Mouse (Mus musculus): ENCODE measurements around the gene Cbx7. TPM values are rescaled to one million over a fixed set of nuclear protein-coding genes. Genes with fewer than 3 reads are reported as not detected.

The Cbx7 gene
- total RNA-seq, 2 experiments from 2014 or later: 18.9 to 19.6 TPM

- TF ChIP-seq CTCF (IDR thresholded peaks at IDR 0.05): no peak
- intact Hi-C loops (cut with DNase I): no loop called here
These were observed 25.9 kb upstream of the Cbx7 start for GRCm38 (mm10) chr15:79996781-79997180.

GRCm38 (mm10) chr15:79995552-79995951, 24.6 kb upstream of the Cbx7 start:
- no peak for TF ChIP-seq CTCF (IDR thresholded peaks at IDR 0.05)
- intact Hi-C loops (cut with DNase I): no loop called here
- peak; percentile 13 for DNase-seq
- Histone ChIP-seq H3K27ac (no peak overlapping the region), H3K4me3 (no peak overlapping the region)

More at GRCm38 (mm10) chr15:79996781-79997180, 25.9 kb upstream of the Cbx7 start:
- no peak overlapping the region for H3K27ac ChIP-seq
- peak; percentile 10 for DNase-seq
- H3K4me3 ChIP-seq: no peak overlapping the region

- no peak for TF ChIP-seq CTCF (IDR thresholded peaks at IDR 0.05)
- Histone ChIP-seq H3K27ac (peak overlapping the region; percentile 5; the same call in 1 of the 2 replicates), H3K4me3 (no peak overlapping the region)
- peak; percentile 10 for DNase-seq
- intact Hi-C loops (cut with DNase I): no loop called here
These were observed 23.6 kb upstream of the Cbx7 start for GRCm38 (mm10) chr15:79994566-79994965.

GRCm38 (mm10) chr15:79986182-79986581, 15.3 kb upstream of the Cbx7 start:
- no peak overlapping the region for H3K4me3 ChIP-seq
- intact Hi-C loops (cut with DNase I): no loop called here
- no peak for DNase-seq
- TF ChIP-seq CTCF (IDR thresholded peaks at IDR 0.05): no peak
- no peak overlapping the region for H3K27ac ChIP-seq

- no peak for DNase-seq
- intact Hi-C loops (cut with DNase I): no loop called here
These were observed 14.6 kb upstream of the Cbx7 start for GRCm38 (mm10) chr15:79985471-79985870.

GRCm38 (mm10) chr15:79984152-79984551, 13.2 kb upstream of the Cbx7 start:
- intact Hi-C loops (cut with DNase I): no loop called here
- DNase-seq: peak; percentile 69
- H3K4me3 ChIP-seq: no peak overlapping the region
- no peak overlapping the region for H3K27ac ChIP-seq
- no peak for TF ChIP-seq CTCF (IDR thresholded peaks at IDR 0.05)

More at GRCm38 (mm10) chr15:79985471-79985870, 14.6 kb upstream of the Cbx7 start:
- Histone ChIP-seq H3K4me3 (no peak overlapping the region), H3K27ac (no peak overlapping the region)
- no peak for TF ChIP-seq CTCF (IDR thresholded peaks at IDR 0.05)

- TF ChIP-seq CTCF (IDR thresholded peaks at IDR 0.05): no peak
- H3K27ac ChIP-seq: no peak overlapping the region
- intact Hi-C loops (cut with DNase I): no loop called here
- no peak for DNase-seq
- H3K4me3 ChIP-seq: no peak overlapping the region
These were observed 9.8 kb upstream of the Cbx7 start for GRCm38 (mm10) chr15:79980716-79981115.

GRCm38 (mm10) chr15:79972186-79972585, 1.3 kb upstream of the Cbx7 start:
- intact Hi-C loops (cut with DNase I): no loop called here
- H3K27ac ChIP-seq: no peak overlapping the region
- no peak overlapping the region for H3K4me3 ChIP-seq
- TF ChIP-seq CTCF (IDR thresholded peaks at IDR 0.05): no peak
- DNase-seq: no peak

- Histone ChIP-seq H3K27ac (no peak overlapping the region), H3K4me3 (no peak overlapping the region)
- intact Hi-C loops (cut with DNase I): no loop called here
- no peak for DNase-seq
- TF ChIP-seq CTCF (IDR thresholded peaks at IDR 0.05): no peak
These were observed 428 bp downstream of the Cbx7 start for GRCm38 (mm10) chr15:79970491-79970890.

GRCm38 (mm10) chr15:79967346-79967745, 3.6 kb downstream of the Cbx7 start:
- no peak for TF ChIP-seq CTCF (IDR thresholded peaks at IDR 0.05)
- Histone ChIP-seq H3K27ac (no peak overlapping the region), H3K4me3 (no peak overlapping the region)
- DNase-seq: no peak
- intact Hi-C loops (cut with DNase I): no loop called here

- intact Hi-C loops (cut with DNase I): no loop called here
- no peak for TF ChIP-seq CTCF (IDR thresholded peaks at IDR 0.05)
- H3K4me3 ChIP-seq: no peak overlapping the region
These were observed 6.5 kb downstream of the Cbx7 start for GRCm38 (mm10) chr15:79964376-79964775.

GRCm38 (mm10) chr15:79962661-79963060, 8.3 kb downstream of the Cbx7 start:
- intact Hi-C loops (cut with DNase I): no loop called here

More at GRCm38 (mm10) chr15:79964376-79964775, 6.5 kb downstream of the Cbx7 start:
- DNase-seq: no peak
- no peak overlapping the region for H3K27ac ChIP-seq

GRCm38 (mm10) chr15:79961366-79961921, 9.5 kb downstream of the Cbx7 start:
- peak overlapping the region; percentile 40; the same call in 1 of the 2 replicates for H3K27ac ChIP-seq
- no peak overlapping the region for H3K4me3 ChIP-seq
- intact Hi-C loops (cut with DNase I): loop anchor here (2.0 kb wide), 1 partner anchor 39 kb away; no protein-coding TSS in a partner anchor
- TF ChIP-seq CTCF (IDR thresholded peaks at IDR 0.05): peak; percentile 64
- DNase-seq: peak; percentile 64

More at GRCm38 (mm10) chr15:79962661-79963060, 8.3 kb downstream of the Cbx7 start:
- Histone ChIP-seq H3K27ac (no peak overlapping the region), H3K4me3 (no peak overlapping the region)
- DNase-seq: no peak
- TF ChIP-seq CTCF (IDR thresholded peaks at IDR 0.05): no peak

- no peak for TF ChIP-seq CTCF (IDR thresholded peaks at IDR 0.05)
- intact Hi-C loops (cut with DNase I): no loop called here
- no peak overlapping the region for H3K4me3 ChIP-seq
- H3K27ac ChIP-seq: no peak overlapping the region
- DNase-seq: no peak
These were observed 12.5 kb downstream of the Cbx7 start for GRCm38 (mm10) chr15:79958418-79958817.

All from gastrocnemius, adult 2 months (tissue).